In genomic region chr14:59550841-59551240, GRCm38 (mm10) we compare ENCODE assay signal across 10 mouse cellular contexts. TPM values are rescaled to one million over a fixed set of nuclear protein-coding genes. Genes with fewer than 3 reads are reported as not detected.
DNase-seq lines count a peak whose midpoint lies in the region; ATAC-seq lines count a peak whose summit lies in the region.
"Had no signal": no experiment of that assay in that cellular context is flagged by ENCODE, and none has a peak within 500 bp of the region (broad histone marks: within the 10 kb centered on the region; RNA-seq: fewer than 3 reads in every experiment).

No protein-coding gene starts in this region.

- WGBS in kidney, embryonic 14.5 days, result 79% methylated on average over 2 of the region's 2 CpGs
- 26% methylated on average over 2 of the region's 2 CpGs for WGBS in large intestine, adult 2 months

- ATAC-seq in kidney, embryonic 14.5 days (ENCODE audit: low FRiP score, low TSS enrichment), result no peak

- no peaks in the 10 kb centered on the region for H3K27me3 ChIP-seq in kidney, embryonic 14.5 days (ENCODE audit: control insufficient read depth, insufficient read depth, low read length)
- H3K27me3 ChIP-seq: hindbrain, embryonic 15.5 days had no signal

- no peak overlapping the region for H3K4me2 ChIP-seq in kidney, embryonic 14.5 days (replicated peaks; ENCODE audit: low read depth, low read length)
- H3K4me2 ChIP-seq: hindbrain, embryonic 15.5 days had no signal

- peak; percentile 55 for DNase-seq in kidney, adult 18-20 months
- DNase-seq in ZHBTc4 (ENCODE audit: low read depth, low spot score), result peak; percentile 56
- peak; percentile 14 to 18 for DNase-seq in heart, postnatal 10 days
- peak; percentile 78 for DNase-seq in large intestine, adult 2 months (ENCODE audit: low read depth, low spot score)
- no peak for DNase-seq in spleen, adult 18-20 months
- no peak for DNase-seq in thymus, postnatal 0 days (ENCODE audit: low spot score)
- no peak for DNase-seq in embryo, embryonic 10.5 days (ENCODE audit: low spot score)
- DNase-seq: gastrocnemius, postnatal 25 days had no signal

- no peak overlapping the region for H3K4me3 ChIP-seq in kidney, embryonic 14.5 days (ENCODE audit: low read length)
- H3K4me3 ChIP-seq: hindbrain, embryonic 15.5 days had no signal

- intact Hi-C loops in heart, postnatal 10 days (cut with DNase I), result no loop called here

- no peak overlapping the region for H3K9ac ChIP-seq in kidney, embryonic 14.5 days (ENCODE audit: low read depth, low read length)
- H3K9ac ChIP-seq: hindbrain, embryonic 15.5 days had no signal

- H3K9me3 ChIP-seq in kidney, embryonic 14.5 days (ENCODE audit: control insufficient read depth, low read length), result no peaks in the 10 kb centered on the region
- H3K9me3 ChIP-seq: hindbrain, embryonic 15.5 days had no signal

- no peak overlapping the region for H3K27ac ChIP-seq in kidney, embryonic 14.5 days (ENCODE audit: low read depth, low read length)
- H3K27ac ChIP-seq: hindbrain, embryonic 15.5 days had no signal

- H3K36me3 ChIP-seq in kidney, embryonic 14.5 days (ENCODE audit: control insufficient read depth, insufficient read depth, low read length), result no peaks in the 10 kb centered on the region
- H3K36me3 ChIP-seq: hindbrain, embryonic 15.5 days had no signal

- H3K4me1 ChIP-seq in kidney, embryonic 14.5 days (ENCODE audit: control insufficient read depth, insufficient read depth, low read length), result 0 out of 2 replicates have a peak, but pooled peaks cover 3% of the 10 kb centered on the region
- H3K4me1 ChIP-seq: hindbrain, embryonic 15.5 days had no signal

RNA-seq across cellular contexts. Expression of gene Cdadc1, which starts 46.9 kb away (rescaled TPM):
- 25.7 and 35.5 TPM in 2 replicates for polyA plus RNA-seq in kidney, embryonic 14.5 days (2014; fragmentation: Nextera tagmentation; extraction: Ambion mirVana)
- total RNA-seq in heart, postnatal 10 days (2021), result 10 to 100 TPM; 37.5 to 38.9 TPM
- polyA plus RNA-seq in large intestine, adult 2 months (2012; rRNA removed), result 3.9 and 4.2 TPM in 2 replicates
- polyA plus RNA-seq in thymus, postnatal 0 days (2015; fragmentation: Nextera tagmentation; extraction: Ambion mirVana), result 39.7 and 40.3 TPM in 2 replicates

Comparison
In these comparisons a context has a peak if more than half of its experiments do, and no peak if none do; other contexts are left out.
1. DNase-seq: peak in kidney, adult 18-20 months (single experiment), ZHBTc4 (single experiment), heart, postnatal 10 days (2 of 2) and large intestine, adult 2 months (single experiment); none in spleen, adult 18-20 months (0 of 2), thymus, postnatal 0 days (single experiment) and embryo, embryonic 10.5 days (single experiment).